Mouse (Mus musculus): ENCODE measurements at regions not wholly inside any gene's neighbourhood (a gene's known extent, or its start where the extent isn't known, plus 50 kb on each side); places are given as distances from the start of the nearest gene placed in this dataset.

GRCm38 (mm10) chr9:113091881-113092280, 616.2 kb downstream of the Pdcd6ip start:
- no peak for DNase-seq (ENCODE audit: low spot score)

- DNase-seq (ENCODE audit: low spot score), result no peak
These were observed 620.3 kb downstream of the Pdcd6ip start for GRCm38 (mm10) chr9:113087786-113088185.

- no peak for DNase-seq (ENCODE audit: low spot score)
These were observed 622.7 kb downstream of the Pdcd6ip start for GRCm38 (mm10) chr9:113085281-113085810.

- no peak for DNase-seq (ENCODE audit: low spot score)
These were observed 633.2 kb downstream of the Pdcd6ip start for GRCm38 (mm10) chr9:113074866-113075265.

GRCm38 (mm10) chr9:113057415-113057814, 650.6 kb downstream of the Pdcd6ip start:
- DNase-seq (ENCODE audit: low spot score), result no peak

GRCm38 (mm10) chr9:113044556-113045178, 663.4 kb downstream of the Pdcd6ip start:
- no peak for DNase-seq (ENCODE audit: low spot score)

GRCm38 (mm10) chr9:113040885-113041284, 667.2 kb downstream of the Pdcd6ip start:
- DNase-seq (ENCODE audit: low spot score), result no peak

- no peak for DNase-seq (ENCODE audit: low spot score)
These were observed 674.1 kb downstream of the Pdcd6ip start for GRCm38 (mm10) chr9:113033996-113034395.

- no peak for DNase-seq (ENCODE audit: low spot score)
These were observed 679.0 kb downstream of the Pdcd6ip start for GRCm38 (mm10) chr9:113029091-113029490.

- no peak for DNase-seq (ENCODE audit: low spot score)
These were observed 681.2 kb downstream of the Pdcd6ip start for GRCm38 (mm10) chr9:113026904-113027193.

- no peak for DNase-seq (ENCODE audit: low spot score)
These were observed 681.8 kb downstream of the Pdcd6ip start for GRCm38 (mm10) chr9:113026096-113026903.

- no peak for DNase-seq (ENCODE audit: low spot score)
These were observed 686.0 kb downstream of the Pdcd6ip start for GRCm38 (mm10) chr9:113021866-113022645.

- DNase-seq (ENCODE audit: low spot score), result no peak
These were observed 688.5 kb downstream of the Pdcd6ip start for GRCm38 (mm10) chr9:113019576-113019975.

GRCm38 (mm10) chr9:113008106-113008505, 700.0 kb downstream of the Pdcd6ip start:
- DNase-seq (ENCODE audit: low spot score), result no peak

- no peak for DNase-seq (ENCODE audit: low spot score)
These were observed 711.9 kb downstream of the Pdcd6ip start for GRCm38 (mm10) chr9:112996204-112996603.

- DNase-seq (ENCODE audit: low spot score), result no peak
These were observed 713.3 kb downstream of the Pdcd6ip start for GRCm38 (mm10) chr9:112994774-112995173.

GRCm38 (mm10) chr9:112993627-112994026, 714.4 kb downstream of the Pdcd6ip start:
- DNase-seq (ENCODE audit: low spot score), result no peak

GRCm38 (mm10) chr9:112992937-112993336, 715.1 kb downstream of the Pdcd6ip start:
- DNase-seq (ENCODE audit: low spot score), result no peak

GRCm38 (mm10) chr9:112983353-112983752, 724.7 kb downstream of the Pdcd6ip start:
- DNase-seq (ENCODE audit: low spot score), result no peak

- DNase-seq (ENCODE audit: low spot score), result no peak
These were observed 715.8 kb upstream of the Arpp21 start for GRCm38 (mm10) chr9:112951567-112951966.

- DNase-seq (ENCODE audit: low spot score), result no peak
These were observed 714.3 kb upstream of the Arpp21 start for GRCm38 (mm10) chr9:112950056-112950455.

GRCm38 (mm10) chr9:112938781-112939180, 703.0 kb upstream of the Arpp21 start:
- DNase-seq (ENCODE audit: low spot score), result no peak
